Comparison of ENCODE assay signal across 12 mouse cellular contexts in the genomic region with DNA sequence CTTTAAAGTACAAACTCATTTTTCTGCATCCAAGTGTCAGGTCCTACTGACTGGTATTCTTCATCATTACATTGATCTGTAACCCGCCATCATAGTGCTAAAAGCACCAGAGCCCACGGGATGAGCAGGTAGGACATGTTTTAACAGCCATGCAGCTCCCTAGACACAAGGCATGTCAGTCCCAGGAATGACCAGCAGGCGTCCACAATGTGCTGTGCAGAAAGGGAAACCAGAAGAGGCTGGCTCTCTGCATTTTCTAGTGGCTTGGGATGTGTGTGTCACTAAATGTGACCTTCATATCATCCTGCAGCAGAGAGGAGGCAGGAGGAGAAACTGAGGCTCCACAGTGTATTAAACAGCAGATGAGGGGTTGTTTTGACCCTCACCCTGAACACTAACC. TPM values are rescaled to one million over a fixed set of nuclear protein-coding genes. Genes with fewer than 3 reads are reported as not detected.
DNase-seq lines count a peak whose midpoint lies in the region; ATAC-seq and TF ChIP-seq lines count a peak whose summit lies in the region.
"Not testable (repeated sequence)": the region's sequence is repeated elsewhere in the genome, so short reads cannot be mapped to it uniquely, and the experiment has no call there.
"Had no signal": no experiment of that assay in that cellular context is flagged by ENCODE, and none has a peak within 500 bp of the region (broad histone marks: within the 10 kb centered on the region; RNA-seq: fewer than 3 reads in every experiment).

No protein-coding gene starts in this region.

- not testable (repeated sequence) for H3K4me1 ChIP-seq in ES-Bruce4 (ENCODE audit: control insufficient read depth, insufficient read depth, low read length); heart, adult 2 months (ENCODE audit: control insufficient read depth, insufficient read depth, low read length); kidney, postnatal 0 days (replicated peaks; ENCODE audit: insufficient read depth, low read length); midbrain, embryonic 14.5 days (ENCODE audit: control insufficient read depth, insufficient read depth, low read length)

- not testable (repeated sequence) for H3K27me3 ChIP-seq in ES-Bruce4 (ENCODE audit: control insufficient read depth, insufficient read depth, low read length, poor library complexity, severe bottlenecking); heart, adult 2 months (ENCODE audit: control insufficient read depth, insufficient read depth, low read length); kidney, postnatal 0 days (ENCODE audit: insufficient read depth, low read length); midbrain, embryonic 14.5 days (ENCODE audit: control insufficient read depth, insufficient read depth, low read length)

- not testable (repeated sequence) for H3K27ac ChIP-seq in ES-Bruce4 (ENCODE audit: insufficient read depth, low read length); heart, adult 2 months; kidney, postnatal 0 days; midbrain, embryonic 14.5 days (replicated peaks; ENCODE audit: low read depth, low read length)

- intact Hi-C loops in heart, adult 2 months (cut with DNase I): loop anchor here (2.0 kb wide), 1 partner anchor 67 kb away; no protein-coding TSS in a partner anchor
- intact Hi-C loops in left cerebral cortex, postnatal 36 days (cut with DNase I): loop anchor here (5.0 kb wide), 1 partner anchor 65 kb away; no protein-coding TSS in a partner anchor

- not testable (repeated sequence) for TF ChIP-seq EP300 in ES-Bruce4 (IDR thresholded peaks at IDR 0.05; ENCODE audit: insufficient read depth, low read depth, low read length); heart, adult 2 months (IDR thresholded peaks at IDR 0.05; ENCODE audit: insufficient read depth, low read depth, low read length)

- not testable (repeated sequence) for H3K4me3 ChIP-seq in ES-Bruce4 (ENCODE audit: low read depth, low read length); heart, adult 2 months; kidney, postnatal 0 days (replicated peaks; ENCODE audit: low read depth, low read length); midbrain, embryonic 14.5 days (replicated peaks; ENCODE audit: low read depth, low read length)

- not testable (repeated sequence) for H3K9ac ChIP-seq in ES-Bruce4 (ENCODE audit: low read depth, poor library complexity, severe bottlenecking); heart, adult 2 months (ENCODE audit: low read depth, low read length); kidney, postnatal 0 days (ENCODE audit: low read depth, low read length); midbrain, embryonic 14.5 days (replicated peaks; ENCODE audit: low read length)

- H3K9me3 ChIP-seq in ES-Bruce4 (replicated peaks; ENCODE audit: control insufficient read depth, insufficient read depth, low read length, poor library complexity, severe bottlenecking); kidney, postnatal 0 days (replicated peaks; ENCODE audit: low read length); midbrain, embryonic 14.5 days (ENCODE audit: control insufficient read depth, low read length): not testable (repeated sequence)

- 22% methylated on average over 3 of the region's 3 CpGs for WGBS in heart, adult 2 months
- WGBS in kidney, postnatal 0 days: 41% methylated on average over 3 of the region's 3 CpGs
- WGBS in midbrain, embryonic 14.5 days: 41% methylated on average over 3 of the region's 3 CpGs

- not testable (repeated sequence) for H3K79me2 ChIP-seq in heart, adult 2 months (replicated peaks; ENCODE audit: control insufficient read depth, insufficient read depth, low read length)

- not testable (repeated sequence) for ATAC-seq in kidney, postnatal 0 days (replicated peaks; ENCODE audit: low FRiP score, low read depth); midbrain, embryonic 14.5 days (ENCODE audit: low FRiP score, low TSS enrichment)

- TF ChIP-seq CTCF in ES-Bruce4 (IDR thresholded peaks at IDR 0.05; ENCODE audit: low read depth, low read length): peak; percentile 41
- TF ChIP-seq CTCF in heart, adult 2 months (IDR thresholded peaks at IDR 0.05): peak; percentile 59
- peak; percentile 61 for TF ChIP-seq CTCF in kidney, postnatal 0 days (IDR thresholded peaks at IDR 0.05; ENCODE audit: low read depth)

- not testable (repeated sequence) for H3K36me3 ChIP-seq in ES-Bruce4 (ENCODE audit: control insufficient read depth, insufficient read depth, low read length, poor library complexity, severe bottlenecking); heart, adult 2 months (ENCODE audit: control insufficient read depth, insufficient read depth, low read length); kidney, postnatal 0 days (ENCODE audit: insufficient read depth, low read length); midbrain, embryonic 14.5 days (ENCODE audit: control insufficient read depth, insufficient read depth, low read length)

- DNase-seq in cerebellum, adult 11-12 months: peak; percentile 2
- peak; percentile 14 for DNase-seq in fibroblast of lung, adult 2 months (ENCODE audit: low read depth)
- DNase-seq in heart, adult 2 months: peak; percentile 6 to 36
- DNase-seq in kidney, postnatal 0 days (ENCODE audit: low spot score): peak; percentile 40
- peak; percentile 32 to 41 for DNase-seq in left cerebral cortex, postnatal 36 days (ENCODE audit: low spot score in 2 of 2)
- DNase-seq in midbrain, embryonic 14.5 days: peak; percentile 37
- DNase-seq in testis, postnatal 10 days (ENCODE audit: low spot score): peak; percentile 76

- not testable (repeated sequence) for TF ChIP-seq POLR2A in ES-Bruce4 (IDR thresholded peaks at IDR 0.05; ENCODE audit: insufficient read depth, low read length); heart, adult 2 months (IDR thresholded peaks at IDR 0.05; ENCODE audit: insufficient read depth, low read depth, low read length)

- H3K4me2 ChIP-seq in kidney, postnatal 0 days (ENCODE audit: low read length); midbrain, embryonic 14.5 days (ENCODE audit: low read length): not testable (repeated sequence)

RNA-seq across cellular contexts. Expression of a gene that starts 13.5 kb away (rescaled TPM):
- not detected in 2 replicates for polyA plus RNA-seq in ES-Bruce4 (2011; ENCODE audit: insufficient read depth, insufficient read length, low read depth, missing spikeins)
- under 1 TPM; 0.14 to 0.34 TPM for total RNA-seq in heart, adult 2 months (2021)
- 2.3 TPM in 1 of 2 replicates, not detected in the other for polyA plus RNA-seq in heart, adult 2 months (2012; rRNA removed)
- polyA plus RNA-seq in kidney, postnatal 0 days (2015; fragmentation: Nextera tagmentation; extraction: Ambion mirVana): not detected in 2 replicates
- total RNA-seq in left cerebral cortex, postnatal 36 days (2021): not detected
- not detected in 2 replicates for polyA plus RNA-seq in midbrain, embryonic 14.5 days (2014; fragmentation: Nextera tagmentation; extraction: Ambion mirVana)
- total RNA-seq: layer of hippocampus, adult 8-10 months; MEL had no signal
- polyA plus RNA-seq: heart, embryonic 12.5 days; midbrain, embryonic 12.5 days had no signal

RNA-seq across cellular contexts. Expression of a gene that starts 13.5 kb away (rescaled TPM):
- 6.1 and 7.0 TPM in 2 replicates for polyA plus RNA-seq in ES-Bruce4 (2011; ENCODE audit: insufficient read depth, insufficient read length, low read depth, missing spikeins)
- total RNA-seq in heart, adult 2 months (2021): not detected
- 0.12 TPM in 1 of 2 replicates, not detected in the other for polyA plus RNA-seq in heart, adult 2 months (2012; rRNA removed)
- not detected in 2 replicates for polyA plus RNA-seq in kidney, postnatal 0 days (2015; fragmentation: Nextera tagmentation; extraction: Ambion mirVana)
- not detected for total RNA-seq in left cerebral cortex, postnatal 36 days (2021)
- polyA plus RNA-seq in midbrain, embryonic 14.5 days (2014; fragmentation: Nextera tagmentation; extraction: Ambion mirVana): not detected in 2 replicates
- total RNA-seq: MEL had no signal
- polyA plus RNA-seq: heart, embryonic 12.5 days; midbrain, embryonic 12.5 days had no signal

RNA-seq across cellular contexts. Expression of a gene that starts 37.5 kb away (rescaled TPM):
- not detected in 2 replicates for polyA plus RNA-seq in ES-Bruce4 (2011; ENCODE audit: insufficient read depth, insufficient read length, low read depth, missing spikeins)
- not detected for total RNA-seq in heart, adult 2 months (2021)
- not detected in 2 replicates for polyA plus RNA-seq in heart, adult 2 months (2012; rRNA removed)
- polyA plus RNA-seq in kidney, postnatal 0 days (2015; fragmentation: Nextera tagmentation; extraction: Ambion mirVana): not detected in 2 replicates
- total RNA-seq in left cerebral cortex, postnatal 36 days (2021): not detected
- polyA plus RNA-seq in midbrain, embryonic 14.5 days (2014; fragmentation: Nextera tagmentation; extraction: Ambion mirVana): not detected in 2 replicates
- total RNA-seq: layer of hippocampus, adult 8-10 months; MEL had no signal
- polyA plus RNA-seq: heart, embryonic 12.5 days; midbrain, embryonic 12.5 days had no signal

RNA-seq across cellular contexts. Expression of a gene that starts 54.7 kb away (rescaled TPM):
- polyA plus RNA-seq in ES-Bruce4 (2011; ENCODE audit: insufficient read depth, insufficient read length, low read depth, missing spikeins): 0.94 and 0.99 TPM in 2 replicates
- 10 to 100 TPM in 1 of 2 experiments, 1 to 10 TPM in 1; 6.2 to 14.9 TPM for total RNA-seq in heart, adult 2 months (2021)
- 10.1 and 13.2 TPM in 2 replicates for polyA plus RNA-seq in heart, adult 2 months (2012; rRNA removed)
- 0.17 and 0.20 TPM in 2 replicates for polyA plus RNA-seq in kidney, postnatal 0 days (2015; fragmentation: Nextera tagmentation; extraction: Ambion mirVana)
- total RNA-seq in left cerebral cortex, postnatal 36 days (2021): 10 to 100 TPM; 10.5 to 11.8 TPM
- 0.16 and 0.24 TPM in 2 replicates for polyA plus RNA-seq in midbrain, embryonic 14.5 days (2014; fragmentation: Nextera tagmentation; extraction: Ambion mirVana)
- total RNA-seq: MEL had no signal
- polyA plus RNA-seq: heart, embryonic 12.5 days; midbrain, embryonic 12.5 days had no signal

Comparison
In these comparisons a context has a peak if more than half of its experiments do, and no peak if none do; other contexts are left out.
1. DNase-seq: peak in every context shown above with its lines; median percentile 76 in testis, postnatal 10 days; 40 in kidney, postnatal 0 days; 37 in midbrain, embryonic 14.5 days; 36 in left cerebral cortex, postnatal 36 days; 21 in heart, adult 2 months; 14 in fibroblast of lung, adult 2 months; 2 in cerebellum, adult 11-12 months.